ENCODE assay signal across 19 mouse cellular contexts in the genomic region with DNA sequence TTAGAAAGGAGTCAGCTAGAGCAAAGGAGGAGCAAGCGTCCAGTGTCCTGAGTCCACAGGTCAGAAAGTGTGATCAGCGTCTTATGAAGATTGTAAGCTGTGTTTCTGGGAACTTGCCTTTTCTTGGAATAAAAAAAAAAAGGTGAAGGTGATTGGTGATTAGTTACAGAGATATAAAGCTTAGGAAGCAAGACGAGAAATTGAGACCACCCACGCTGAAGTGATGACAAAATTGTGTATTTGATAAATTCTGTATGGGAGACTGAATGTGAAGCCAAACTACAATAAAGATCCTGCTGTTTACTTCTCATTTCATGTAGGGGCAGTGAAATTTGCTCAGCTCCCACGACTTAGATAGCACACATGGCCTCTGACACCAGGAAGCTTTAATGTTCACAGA.
A peak's percentile ranks its signal among the peaks of the same experiment; 100 is the strongest.
DNase-seq lines count a peak whose midpoint lies in the region; ATAC-seq and TF ChIP-seq lines count a peak whose summit lies in the region.
"Had no signal": no experiment of that assay in that cellular context is flagged by ENCODE, and none has a peak within 500 bp of the region (broad histone marks: within the 10 kb centered on the region; RNA-seq: fewer than 3 reads in every experiment).

No protein-coding gene starts in this region.

- 0 out of 2 replicates have a peak, but pooled peaks have one; percentile 52 for ATAC-seq in lung, embryonic 14.5 days (ENCODE audit: insufficient read depth)
- 0 out of 2 replicates have a peak, but pooled peaks have one; percentile 31 for ATAC-seq in lung, embryonic 16.5 days (ENCODE audit: low read depth)

- no peak overlapping the region for H3K9ac ChIP-seq in lung, embryonic 14.5 days
- H3K9ac ChIP-seq in lung, embryonic 16.5 days (ENCODE audit: low read length) = no peak overlapping the region
- H3K9ac ChIP-seq: embryonic facial prominence, embryonic 13.5 days; embryonic facial prominence, embryonic 15.5 days; forebrain, embryonic 12.5 days had no signal

- 30% methylated on average over 5 of the region's 5 CpGs for WGBS in lung, embryonic 14.5 days
- 37% methylated on average over 5 of the region's 5 CpGs for WGBS in lung, embryonic 16.5 days

- no peaks in the 10 kb centered on the region for H3K27me3 ChIP-seq in lung, embryonic 14.5 days (ENCODE audit: insufficient read depth, low read length)
- H3K27me3 ChIP-seq in lung, embryonic 16.5 days (ENCODE audit: control insufficient read depth, insufficient read depth, low read depth, low read length) = no peaks in the 10 kb centered on the region
- H3K27me3 ChIP-seq: embryonic facial prominence, embryonic 13.5 days; embryonic facial prominence, embryonic 15.5 days; forebrain, embryonic 12.5 days had no signal

- no peaks in the 10 kb centered on the region for H3K36me3 ChIP-seq in lung, embryonic 14.5 days (ENCODE audit: insufficient read depth)
- no peaks in the 10 kb centered on the region for H3K36me3 ChIP-seq in lung, embryonic 16.5 days (ENCODE audit: control insufficient read depth, insufficient read depth, low read length)
- H3K36me3 ChIP-seq: embryonic facial prominence, embryonic 13.5 days; embryonic facial prominence, embryonic 15.5 days; forebrain, embryonic 10.5 days; forebrain, embryonic 12.5 days had no signal

- H3K9me3 ChIP-seq in lung, embryonic 14.5 days (ENCODE audit: low read depth, low read length) = no peaks in the 10 kb centered on the region
- H3K9me3 ChIP-seq in lung, embryonic 16.5 days (ENCODE audit: control insufficient read depth, low read length) = no peaks in the 10 kb centered on the region
- H3K9me3 ChIP-seq: embryonic facial prominence, embryonic 13.5 days; embryonic facial prominence, embryonic 15.5 days; forebrain, embryonic 12.5 days had no signal

- DNase-seq in lung, embryonic 14.5 days = peak; percentile 82
- no peak for DNase-seq in lung, adult 18-20 months
- DNase-seq in lung, postnatal 4 days = no peak
- DNase-seq: adrenal gland, adult 2 months; adrenal gland, postnatal 10 days; adrenal gland, postnatal 25 days; cerebellum, adult 11 months; cerebellum, adult 18-20 months; cerebellum, adult 8-10 months; cerebellum, adult 9-11 months; cerebellum, postnatal 14 days; cerebellum, postnatal 36 days; embryo, embryonic 11 days had no signal

- no peak overlapping the region for H3K4me2 ChIP-seq in lung, embryonic 14.5 days
- H3K4me2 ChIP-seq in lung, embryonic 16.5 days (ENCODE audit: low read depth, low read length) = no peak overlapping the region
- H3K4me2 ChIP-seq: embryonic facial prominence, embryonic 13.5 days; embryonic facial prominence, embryonic 15.5 days; forebrain, embryonic 12.5 days had no signal

- H3K27ac ChIP-seq in lung, embryonic 14.5 days (ENCODE audit: low read depth) = no peak overlapping the region
- H3K27ac ChIP-seq in lung, embryonic 16.5 days (ENCODE audit: low read length) = no peak overlapping the region
- H3K27ac ChIP-seq: embryonic facial prominence, embryonic 13.5 days; embryonic facial prominence, embryonic 15.5 days; forebrain, embryonic 10.5 days had no signal

- H3K4me1 ChIP-seq in lung, embryonic 14.5 days (ENCODE audit: insufficient read depth) = 0 out of 2 replicates have a peak, but pooled peaks cover 4% of the 10 kb centered on the region
- H3K4me1 ChIP-seq in lung, embryonic 16.5 days (replicated peaks; ENCODE audit: control insufficient read depth, insufficient read depth, low read length) = no peaks in the 10 kb centered on the region
- H3K4me1 ChIP-seq: embryonic facial prominence, embryonic 13.5 days; embryonic facial prominence, embryonic 15.5 days had no signal

- no peak for TF ChIP-seq CTCF in lung, embryonic 14.5 days (IDR thresholded peaks at IDR 0.05; ENCODE audit: low read depth)

- no peak overlapping the region for H3K4me3 ChIP-seq in lung, embryonic 14.5 days (ENCODE audit: low read depth, low read length)
- no peak overlapping the region for H3K4me3 ChIP-seq in lung, embryonic 16.5 days (ENCODE audit: low read length)
- H3K4me3 ChIP-seq: embryonic facial prominence, embryonic 13.5 days; embryonic facial prominence, embryonic 15.5 days; erythroblast, embryonic 14.5 days; forebrain, embryonic 10.5 days; forebrain, embryonic 12.5 days had no signal
